Mouse (Mus musculus) liver, postnatal 0 days (tissue): ENCODE results near the gene Dgkb. TPM values are rescaled to one million over a fixed set of nuclear protein-coding genes. Genes with fewer than 3 reads are reported as not detected.

Source experiments
- ATAC-seq: fragments of 200-750 bp; cut with Nextera tagmentation; 2 replicates; pipeline ENCODE4 v1.8.0; 2017; ENCODE audit warnings: mild to moderate bottlenecking, moderate library complexity
- DNase-seq: peaks from one replicate; pipeline ENCODE4 v3.0.0-alpha.2; 2016
- H3K27ac ChIP-seq: fragments of 300-500 bp; sonication (generic); 2 replicates; pipeline ENCODE4 v1.5.1; 2014; ENCODE audit warnings: antibody characterized with exemption, moderate library complexity, mild to moderate bottlenecking, low read depth
- H3K27me3 ChIP-seq: fragments of 300-500 bp; sonication (generic); 2 replicates; pipeline ENCODE4 v1.6.1; 2014; ENCODE audit warnings: low read length, control low read depth, mixed read lengths; ENCODE audit not compliant: insufficient read depth
- H3K36me3 ChIP-seq: fragments of 300-500 bp; sonication (generic); replicated peaks from 2 replicates; pipeline ENCODE4 v1.6.1; 2014; ENCODE audit warnings: mild to moderate bottlenecking, control low read depth, low read length, moderate library complexity, mixed read lengths; ENCODE audit not compliant: insufficient read depth
- H3K4me1 ChIP-seq: fragments of 300-500 bp; sonication (generic); 2 replicates; pipeline ENCODE4 v1.6.1; 2014; ENCODE audit warnings: antibody characterized with exemption, mild to moderate bottlenecking, control low read depth; ENCODE audit not compliant: insufficient read depth
- H3K4me2 ChIP-seq: fragments of 300-500 bp; sonication (generic); 2 replicates; pipeline ENCODE4 v1.6.1; 2014; ENCODE audit warnings: low read depth, mild to moderate bottlenecking, low read length, moderate library complexity, mixed read lengths
- H3K4me3 ChIP-seq: fragments of 300-500 bp; sonication (generic); 2 replicates; pipeline ENCODE4 v1.5.1; 2014; ENCODE audit warnings: low read depth, low read length
- H3K9ac ChIP-seq: fragments of 300-500 bp; sonication (generic); replicated peaks from 2 replicates; pipeline ENCODE4 v1.6.1; 2014; ENCODE audit warnings: mild to moderate bottlenecking, moderate library complexity
- H3K9me3 ChIP-seq: fragments of 300-500 bp; sonication (generic); 2 replicates; pipeline ENCODE4 v1.6.1; 2016; ENCODE audit warnings: mild to moderate bottlenecking, control low read depth, low read length, mixed read lengths
- CTCF ChIP-seq: sonication (generic); IDR thresholded peaks from 2 replicates; pipeline ENCODE4 v1.5.1; 2016; ENCODE audit warnings: antibody characterized with exemption, low read depth
- EP300 ChIP-seq: IDR thresholded peaks from 2 replicates; pipeline ENCODE4 v1.6.1; 2016; ENCODE audit warnings: antibody characterized with exemption, low read depth, mild to moderate bottlenecking
- WGBS: fragments of 180-500 bp; shearing (Covaris S2); extraction: QIAGEN DNeasy Blood & Tissue Kit; methylation state at CpG from one replicate; pipeline ENCODE4 v1.1.7; 2014; ENCODE audit not compliant: insufficient replicate concordance; 5-methylcytosine and 5-hydroxymethylcytosine counted together
- polyA plus RNA-seq: library from polyadenylated mRNA; unstranded; fragments of >200 nt; fragmentation: Nextera tagmentation; extraction: Ambion mirVana; gene quantifications from 2 replicates; pipeline ENCODE4 v1.2.1, GENCODE M21; 2015

Gene Dgkb
- polyA plus RNA-seq, 1 experiment from 2014 or later, result not detected

GRCm38 (mm10) chr12:38140039-38140438 lies 322.5 kb downstream of the Dgkb start:
- TF ChIP-seq CTCF (peak; percentile 34), EP300 (no peak)
- H3K4me2 ChIP-seq, result no peak overlapping the region
- no peaks in the 10 kb centered on the region for H3K9me3 ChIP-seq
- H3K4me1 ChIP-seq, result no peaks in the 10 kb centered on the region
- H3K4me3 ChIP-seq, result no peak overlapping the region
- no peaks in the 10 kb centered on the region for H3K27me3 ChIP-seq
- no peaks in the 10 kb centered on the region for H3K36me3 ChIP-seq
- ATAC-seq, result no peak
- DNase-seq, result no peak
- H3K9ac ChIP-seq, result no peak overlapping the region
- H3K27ac ChIP-seq, result no peak overlapping the region

GRCm38 (mm10) chr12:38232665-38233064 lies 415.1 kb downstream of the Dgkb start:
- Histone ChIP-seq H3K4me3 (no peak overlapping the region), H3K4me1 (no peaks in the 10 kb centered on the region), H3K36me3 (no peaks in the 10 kb centered on the region), H3K9ac (no peak overlapping the region), H3K27ac (no peak overlapping the region), H3K4me2 (no peak overlapping the region), H3K9me3 (no peaks in the 10 kb centered on the region), H3K27me3 (no peaks in the 10 kb centered on the region)
- ATAC-seq (no peak), DNase-seq (no peak)
- whole genome bisulfite sequencing, result 71% methylated on average over 1 of the region's 1 CpGs
- no peak for TF ChIP-seq EP300
- TF ChIP-seq CTCF, result no peak

- no peak overlapping the region for H3K27ac ChIP-seq
- no peaks in the 10 kb centered on the region for H3K36me3 ChIP-seq
- H3K4me1 ChIP-seq, result no peaks in the 10 kb centered on the region
- no peak overlapping the region for H3K4me2 ChIP-seq
- no peak for ATAC-seq
- DNase-seq, result no peak
- TF ChIP-seq CTCF (no peak), EP300 (no peak)
- no peaks in the 10 kb centered on the region for H3K27me3 ChIP-seq
- no peak overlapping the region for H3K9ac ChIP-seq
- no peaks in the 10 kb centered on the region for H3K9me3 ChIP-seq
- no peak overlapping the region for H3K4me3 ChIP-seq
Observed at GRCm38 (mm10) chr12:38268856-38269255, 451.3 kb downstream of the Dgkb start.

- H3K36me3 ChIP-seq, result no peaks in the 10 kb centered on the region
- no peak for DNase-seq
- no peak overlapping the region for H3K4me3 ChIP-seq
- WGBS, result 76% methylated on average over 1 of the region's 1 CpGs
- no peaks in the 10 kb centered on the region for H3K27me3 ChIP-seq
- no peak for TF ChIP-seq EP300
- TF ChIP-seq CTCF, result no peak
- no peak overlapping the region for H3K27ac ChIP-seq
- H3K9me3 ChIP-seq, result no peaks in the 10 kb centered on the region
- no peaks in the 10 kb centered on the region for H3K4me1 ChIP-seq
- H3K4me2 ChIP-seq, result no peak overlapping the region
- ATAC-seq, result no peak
- H3K9ac ChIP-seq, result no peak overlapping the region
Observed at GRCm38 (mm10) chr12:38301497-38301896, 484.0 kb downstream of the Dgkb start.

- Histone ChIP-seq H3K4me1 (no peaks in the 10 kb centered on the region), H3K9ac (no peak overlapping the region), H3K9me3 (no peaks in the 10 kb centered on the region), H3K4me2 (no peak overlapping the region), H3K4me3 (no peak overlapping the region), H3K27me3 (no peaks in the 10 kb centered on the region), H3K27ac (no peak overlapping the region), H3K36me3 (no peaks in the 10 kb centered on the region)
- DNase-seq (no peak), ATAC-seq (no peak)
- no peak for TF ChIP-seq EP300
- TF ChIP-seq CTCF, result no peak
- 59% methylated on average over 3 of the region's 3 CpGs for WGBS
Observed at GRCm38 (mm10) chr12:38303841-38304240, 486.3 kb downstream of the Dgkb start.

GRCm38 (mm10) chr12:38304245-38304644 lies 486.7 kb downstream of the Dgkb start:
- TF ChIP-seq CTCF, result no peak
- no peak for TF ChIP-seq EP300
- Histone ChIP-seq H3K4me2 (no peak overlapping the region), H3K36me3 (no peaks in the 10 kb centered on the region), H3K27ac (no peak overlapping the region), H3K9ac (no peak overlapping the region), H3K27me3 (no peaks in the 10 kb centered on the region), H3K4me1 (no peaks in the 10 kb centered on the region), H3K4me3 (no peak overlapping the region), H3K9me3 (no peaks in the 10 kb centered on the region)
- ATAC-seq (no peak), DNase-seq (no peak)
- WGBS, result 87% methylated on average over 3 of the region's 3 CpGs

- DNase-seq (no peak), ATAC-seq (no peak)
- H3K9me3 ChIP-seq, result no peaks in the 10 kb centered on the region
- H3K27ac ChIP-seq, result no peak overlapping the region
- no peaks in the 10 kb centered on the region for H3K36me3 ChIP-seq
- H3K4me1 ChIP-seq, result no peaks in the 10 kb centered on the region
- H3K9ac ChIP-seq, result no peak overlapping the region
- H3K4me2 ChIP-seq, result no peak overlapping the region
- TF ChIP-seq EP300 (no peak), CTCF (no peak)
- no peak overlapping the region for H3K4me3 ChIP-seq
- no peaks in the 10 kb centered on the region for H3K27me3 ChIP-seq
Observed at GRCm38 (mm10) chr12:38309885-38310284, 492.4 kb downstream of the Dgkb start.
